Mouse (Mus musculus) bone marrow, adult 2 months (tissue): ENCODE results near the gene C7. TPM values are rescaled to one million over a fixed set of nuclear protein-coding genes. Genes with fewer than 3 reads are reported as not detected.
A peak's percentile ranks its signal among the peaks of the same experiment; 100 is the strongest.

ENCODE experiments used
- H3K27ac ChIP-seq: fragments of 200-500 bp; 2 replicates; pipeline ENCODE4 v1.5.1; 2012; ENCODE audit warnings: low read depth, mild to moderate bottlenecking, control low read depth, inconsistent platforms, low read length; ENCODE audit not compliant: control insufficient read depth, poor library complexity, insufficient read depth
- H3K4me1 ChIP-seq: fragments of 200-500 bp; 2 replicates; pipeline ENCODE4 v1.6.1; 2011; ENCODE audit warnings: low read length; ENCODE audit not compliant: control insufficient read depth, insufficient read depth
- H3K4me3 ChIP-seq: fragments of 200-500 bp; replicated peaks from 2 replicates; pipeline ENCODE3; 2011; ENCODE audit warnings: mild to moderate bottlenecking, low read depth, low read length, control low read depth; ENCODE audit not compliant: control insufficient read depth
- CTCF ChIP-seq: fragments of 200-500 bp; IDR thresholded peaks from 2 replicates; pipeline ENCODE4 v1.5.1; 2011; ENCODE audit warnings: low read length, control low read depth; ENCODE audit not compliant: control insufficient read depth, insufficient read depth
- POLR2A ChIP-seq: fragments of 200-500 bp; IDR thresholded peaks from 2 replicates; pipeline ENCODE4 v1.6.1; 2011; ENCODE audit warnings: low read depth, mild to moderate bottlenecking, control low read depth, low read length, borderline replicate concordance; ENCODE audit not compliant: control insufficient read depth
- WGBS: fragments of 180-500 bp; shearing (Covaris S2); methylation state at CpG from one replicate; pipeline ENCODE4 v1.1.7; 2018; 5-methylcytosine and 5-hydroxymethylcytosine counted together
- polyA plus RNA-seq: library from polyadenylated mRNA; stranded (reverse); fragments of >200 nt; gene quantifications from 2 replicates; pipeline ENCODE4 v1.2.4, GENCODE M21; 2011; ENCODE audit warnings: low replicate concordance; ENCODE audit not compliant: missing spikeins, insufficient read depth, insufficient read length

Gene C7
- polyA plus RNA-seq, 1 experiment = not detected

GRCm38 (mm10) chr15:5095534-5096301 is 32.2 kb upstream of the C7 start:
- no peak overlapping the region for H3K4me3 ChIP-seq
- no peak for TF ChIP-seq CTCF
- no peak for TF ChIP-seq POLR2A
- no peak overlapping the region for H3K27ac ChIP-seq
- WGBS = 74% methylated on average over 11 of the region's 11 CpGs
- H3K4me1 ChIP-seq = no peaks in the 10 kb centered on the region

GRCm38 (mm10) chr15:5090131-5090530 is 26.6 kb upstream of the C7 start:
- 87% methylated on average over 10 of the region's 10 CpGs for WGBS
- TF ChIP-seq POLR2A (no peak), CTCF (no peak)
- Histone ChIP-seq H3K4me3 (no peak overlapping the region), H3K27ac (no peak overlapping the region), H3K4me1 (no peaks in the 10 kb centered on the region)

- TF ChIP-seq POLR2A (no peak), CTCF (no peak)
- 59% methylated on average over 7 of the region's 7 CpGs for whole genome bisulfite sequencing
- H3K27ac ChIP-seq = no peak overlapping the region
- no peak overlapping the region for H3K4me3 ChIP-seq
- no peaks in the 10 kb centered on the region for H3K4me1 ChIP-seq
These were observed 25.5 kb upstream of the C7 start for GRCm38 (mm10) chr15:5088850-5089608.

- no peak for TF ChIP-seq CTCF
- TF ChIP-seq POLR2A = no peak
- Histone ChIP-seq H3K27ac (no peak overlapping the region), H3K4me3 (no peak overlapping the region), H3K4me1 (no peaks in the 10 kb centered on the region)
- 14% methylated on average over 2 of the region's 2 CpGs for WGBS
These were observed 22.6 kb upstream of the C7 start for GRCm38 (mm10) chr15:5086162-5086561.

- WGBS = 64% methylated on average over 1 of the region's 1 CpGs
- no peaks in the 10 kb centered on the region for H3K4me1 ChIP-seq
These were observed 17.7 kb upstream of the C7 start for GRCm38 (mm10) chr15:5081235-5081634.

GRCm38 (mm10) chr15:5068801-5069518 is 5.4 kb upstream of the C7 start:
- TF ChIP-seq POLR2A (no peak), CTCF (peak; percentile 17; the same call in 1 of the 2 replicates)
- 66% methylated on average over 15 of the region's 15 CpGs for WGBS
- H3K4me1 ChIP-seq = no peaks in the 10 kb centered on the region

More at GRCm38 (mm10) chr15:5081235-5081634, 17.7 kb upstream of the C7 start:
- Histone ChIP-seq H3K27ac (no peak overlapping the region), H3K4me3 (no peak overlapping the region)
- TF ChIP-seq POLR2A (no peak), CTCF (no peak)

GRCm38 (mm10) chr15:5045560-5046284 is 17.8 kb downstream of the C7 start:
- Histone ChIP-seq H3K27ac (no peak overlapping the region), H3K4me3 (no peak overlapping the region), H3K4me1 (no peaks in the 10 kb centered on the region)
- WGBS = 26% methylated on average over 11 of the region's 11 CpGs
- TF ChIP-seq CTCF (no peak), POLR2A (no peak)

More at GRCm38 (mm10) chr15:5068801-5069518, 5.4 kb upstream of the C7 start:
- H3K4me3 ChIP-seq = no peak overlapping the region
- no peak overlapping the region for H3K27ac ChIP-seq
